Mouse (Mus musculus) forebrain, embryonic 13.5 days (tissue): ENCODE results near the gene Spp2. TPM values are rescaled to one million over a fixed set of nuclear protein-coding genes. Genes with fewer than 3 reads are reported as not detected.

Experiments used
- ATAC-seq: fragments of 200-750 bp; cut with Nextera tagmentation; 2 replicates; pipeline ENCODE4 v1.8.0; 2017
- H3K27ac ChIP-seq: fragments of 300-500 bp; sonication (generic); 2 replicates; pipeline ENCODE4 v1.5.1; 2015; ENCODE audit warnings: inconsistent platforms, mild to moderate bottlenecking, moderate library complexity
- H3K27me3 ChIP-seq: fragments of 300-500 bp; sonication (generic); 2 replicates; pipeline ENCODE4 v1.6.1; 2015; ENCODE audit warnings: mild to moderate bottlenecking, inconsistent platforms
- H3K36me3 ChIP-seq: fragments of 300-500 bp; sonication (generic); 2 replicates; pipeline ENCODE4 v1.6.1; 2015; ENCODE audit warnings: mild to moderate bottlenecking, inconsistent platforms; ENCODE audit not compliant: poor library complexity, severe bottlenecking
- H3K4me1 ChIP-seq: fragments of 300-500 bp; sonication (generic); 2 replicates; pipeline ENCODE4 v1.6.1; 2015; ENCODE audit warnings: inconsistent platforms
- H3K4me2 ChIP-seq: fragments of 300-500 bp; sonication (generic); 2 replicates; pipeline ENCODE4 v1.6.1; 2015; ENCODE audit warnings: inconsistent platforms, mild to moderate bottlenecking, moderate library complexity
- H3K4me3 ChIP-seq: fragments of 300-500 bp; sonication (generic); 2 replicates; pipeline ENCODE4 v1.5.1; 2015; ENCODE audit warnings: mild to moderate bottlenecking, inconsistent platforms
- H3K9ac ChIP-seq: fragments of 300-500 bp; sonication (generic); 2 replicates; pipeline ENCODE4 v1.6.1; 2015; ENCODE audit warnings: mild to moderate bottlenecking, inconsistent platforms
- H3K9me3 ChIP-seq: fragments of 300-500 bp; sonication (generic); replicated peaks from 2 replicates; pipeline ENCODE4 v1.6.1; 2016; ENCODE audit warnings: inconsistent platforms
- whole genome bisulfite sequencing: fragments of 180-500 bp; shearing (Covaris S2); methylation state at CpG from one replicate; pipeline ENCODE4 v1.1.7; 2015; 5-methylcytosine and 5-hydroxymethylcytosine counted together
- polyA plus RNA-seq: library from polyadenylated mRNA; unstranded; fragments of >200 nt; fragmentation: Nextera tagmentation; extraction: Ambion mirVana; gene quantifications from 2 replicates; pipeline ENCODE4 v1.2.1, GENCODE M21; 2015

The Spp2 gene
- polyA plus RNA-seq, 1 experiment from 2014 or later = not detected

GRCm38 (mm10) chr1:88461096-88461495 is 54.3 kb downstream of the Spp2 start:
- peaks cover 10% of the 10 kb centered on the region for H3K4me1 ChIP-seq
- 33% methylated on average over 1 of the region's 1 CpGs for WGBS
- H3K4me3 ChIP-seq = no peak overlapping the region
- no peak overlapping the region for H3K9ac ChIP-seq
- H3K4me2 ChIP-seq = no peak overlapping the region
- H3K27ac ChIP-seq = no peak overlapping the region
- H3K36me3 ChIP-seq = no peaks in the 10 kb centered on the region
- H3K27me3 ChIP-seq = no peaks in the 10 kb centered on the region
- H3K9me3 ChIP-seq = no peaks in the 10 kb centered on the region
- no peak for ATAC-seq

- Histone ChIP-seq H3K27me3 (no peaks in the 10 kb centered on the region), H3K27ac (no peak overlapping the region), H3K9ac (no peak overlapping the region), H3K9me3 (no peaks in the 10 kb centered on the region), H3K4me1 (peaks cover 10% of the 10 kb centered on the region), H3K36me3 (no peaks in the 10 kb centered on the region), H3K4me2 (no peak overlapping the region), H3K4me3 (no peak overlapping the region)
- ATAC-seq = no peak
- WGBS = 50% methylated on average over 6 of the region's 6 CpGs
Measured at GRCm38 (mm10) chr1:88462484-88462883, 55.7 kb downstream of the Spp2 start.

DNA sequence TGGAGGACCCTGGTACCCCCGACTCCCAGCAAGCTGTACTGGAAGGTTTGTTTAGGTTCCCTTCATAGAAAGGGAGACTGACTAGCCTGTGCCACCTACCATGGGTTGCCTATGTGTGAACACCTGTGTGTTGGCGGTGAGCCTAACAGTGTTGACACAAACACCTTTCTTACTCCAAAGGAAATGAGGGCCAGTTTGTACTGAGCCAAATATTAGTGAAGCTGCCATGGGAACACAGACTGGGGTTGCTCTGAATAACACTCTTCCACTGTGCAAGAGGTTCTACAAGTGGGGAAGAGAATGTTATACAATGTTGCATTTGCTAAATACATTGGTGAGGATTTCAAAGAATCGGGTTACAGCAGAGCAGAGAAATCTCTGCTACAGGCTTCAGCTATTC is 56.5 kb downstream of the Spp2 start:
- H3K27ac ChIP-seq = no peak overlapping the region
- no peak overlapping the region for H3K9ac ChIP-seq
- ATAC-seq = no peak
- no peaks in the 10 kb centered on the region for H3K36me3 ChIP-seq
- 92% methylated on average over 3 of the region's 3 CpGs for WGBS
- no peaks in the 10 kb centered on the region for H3K9me3 ChIP-seq
- H3K27me3 ChIP-seq = no peaks in the 10 kb centered on the region
- no peak overlapping the region for H3K4me2 ChIP-seq
- H3K4me3 ChIP-seq = no peak overlapping the region
- H3K4me1 ChIP-seq = peaks cover 10% of the 10 kb centered on the region

GRCm38 (mm10) chr1:88464109-88464905 is 57.5 kb downstream of the Spp2 start:
- peaks cover 10% of the 10 kb centered on the region for H3K4me1 ChIP-seq
- ATAC-seq = no peak
- H3K9ac ChIP-seq = no peak overlapping the region
- 89% methylated on average over 6 of the region's 6 CpGs for WGBS
- H3K4me2 ChIP-seq = no peak overlapping the region
- no peaks in the 10 kb centered on the region for H3K36me3 ChIP-seq
- H3K27me3 ChIP-seq = no peaks in the 10 kb centered on the region
- no peaks in the 10 kb centered on the region for H3K9me3 ChIP-seq
- H3K4me3 ChIP-seq = no peak overlapping the region
- H3K27ac ChIP-seq = no peak overlapping the region

- no peak overlapping the region for H3K4me3 ChIP-seq
- no peaks in the 10 kb centered on the region for H3K27me3 ChIP-seq
- no peak overlapping the region for H3K4me2 ChIP-seq
- H3K9ac ChIP-seq = no peak overlapping the region
- H3K36me3 ChIP-seq = no peaks in the 10 kb centered on the region
- WGBS = 82% methylated on average over 4 of the region's 4 CpGs
- H3K27ac ChIP-seq = no peak overlapping the region
- no peaks in the 10 kb centered on the region for H3K9me3 ChIP-seq
- H3K4me1 ChIP-seq = peaks cover 10% of the 10 kb centered on the region
- ATAC-seq = 0 out of 2 replicates have a peak, but pooled peaks have one; percentile 45
Measured at GRCm38 (mm10) chr1:88465722-88466121, 59.0 kb downstream of the Spp2 start.

DNA sequence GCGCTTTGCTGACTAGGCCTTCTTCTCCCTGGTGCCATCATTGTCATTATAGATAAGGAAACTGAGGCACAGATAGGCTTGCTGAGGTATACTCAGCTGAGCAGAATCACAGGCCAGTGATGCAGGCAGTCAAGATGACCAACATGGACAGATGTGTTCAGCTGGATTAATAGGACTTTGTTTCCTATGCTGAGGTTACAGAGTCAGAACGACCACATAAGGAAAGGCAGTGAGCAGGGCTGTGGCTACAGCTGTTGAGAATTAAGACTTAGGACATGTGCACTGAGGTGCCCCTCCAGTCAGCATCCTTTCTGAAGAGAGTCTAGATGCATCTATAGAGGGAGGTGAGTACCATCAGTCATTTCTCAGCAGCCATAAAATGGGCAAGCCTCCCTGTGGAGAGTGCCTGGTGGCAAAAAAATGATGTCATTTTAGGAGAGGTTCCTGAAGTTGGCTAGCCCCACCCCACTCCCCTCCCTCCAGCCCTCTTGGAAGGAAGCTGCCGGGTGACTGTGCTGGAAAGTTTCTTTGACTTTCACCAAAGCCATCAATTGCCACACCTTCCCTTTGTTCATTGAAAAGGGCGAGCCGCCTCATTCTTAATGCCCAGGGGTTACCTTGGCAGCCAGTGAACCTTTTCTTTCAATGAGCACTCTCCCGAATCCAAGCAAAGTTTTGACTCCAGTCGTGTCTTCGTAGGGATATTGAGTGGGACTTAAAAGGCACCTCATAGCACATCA is 59.7 kb downstream of the Spp2 start:
- 69% methylated on average over 8 of the region's 8 CpGs for whole genome bisulfite sequencing
- no peaks in the 10 kb centered on the region for H3K36me3 ChIP-seq
- H3K27me3 ChIP-seq = no peaks in the 10 kb centered on the region
- H3K4me1 ChIP-seq = peaks cover 10% of the 10 kb centered on the region
- no peak overlapping the region for H3K27ac ChIP-seq
- no peaks in the 10 kb centered on the region for H3K9me3 ChIP-seq
- H3K4me2 ChIP-seq = no peak overlapping the region
- no peak overlapping the region for H3K9ac ChIP-seq
- H3K4me3 ChIP-seq = no peak overlapping the region
- ATAC-seq = no peak

- H3K36me3 ChIP-seq = no peaks in the 10 kb centered on the region
- H3K27ac ChIP-seq = no peak overlapping the region
- H3K4me2 ChIP-seq = no peak overlapping the region
- H3K27me3 ChIP-seq = no peaks in the 10 kb centered on the region
- H3K9ac ChIP-seq = no peak overlapping the region
- ATAC-seq = no peak
- no peaks in the 10 kb centered on the region for H3K9me3 ChIP-seq
- peaks cover 7% of the 10 kb centered on the region; the same call in 1 of the 2 replicates for H3K4me1 ChIP-seq
- 85% methylated on average over 5 of the region's 5 CpGs for WGBS
- no peak overlapping the region for H3K4me3 ChIP-seq
Measured at GRCm38 (mm10) chr1:88467866-88468265, 61.1 kb downstream of the Spp2 start.

DNA sequence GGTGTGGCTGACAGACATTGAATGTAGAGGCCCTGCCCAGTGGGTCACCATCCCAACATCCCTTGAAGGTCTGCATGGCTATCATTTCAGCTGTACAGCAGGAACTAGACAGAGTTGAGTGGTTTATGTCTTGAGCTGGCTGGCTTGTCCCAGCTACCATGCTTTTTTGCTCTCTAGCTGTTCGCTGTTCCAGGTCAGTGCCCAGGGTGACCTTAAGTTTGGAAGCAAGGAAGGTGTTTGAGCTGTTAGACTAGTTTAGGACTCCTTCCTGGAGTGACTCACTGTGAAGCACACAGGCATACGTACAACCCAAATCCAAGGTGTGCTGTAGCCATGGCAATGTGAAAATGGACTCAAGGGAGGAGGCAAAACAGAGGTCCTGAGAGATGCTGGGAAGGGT is 61.6 kb downstream of the Spp2 start:
- 96% methylated on average over 2 of the region's 2 CpGs for WGBS
- no peak overlapping the region for H3K4me2 ChIP-seq
- ATAC-seq = no peak
- no peak overlapping the region for H3K9ac ChIP-seq
- 0 out of 2 replicates have a peak, but pooled peaks cover 3% of the 10 kb centered on the region for H3K4me1 ChIP-seq
- H3K9me3 ChIP-seq = no peaks in the 10 kb centered on the region
- H3K27ac ChIP-seq = no peak overlapping the region
- no peaks in the 10 kb centered on the region for H3K36me3 ChIP-seq
- no peaks in the 10 kb centered on the region for H3K27me3 ChIP-seq
- H3K4me3 ChIP-seq = no peak overlapping the region

DNA sequence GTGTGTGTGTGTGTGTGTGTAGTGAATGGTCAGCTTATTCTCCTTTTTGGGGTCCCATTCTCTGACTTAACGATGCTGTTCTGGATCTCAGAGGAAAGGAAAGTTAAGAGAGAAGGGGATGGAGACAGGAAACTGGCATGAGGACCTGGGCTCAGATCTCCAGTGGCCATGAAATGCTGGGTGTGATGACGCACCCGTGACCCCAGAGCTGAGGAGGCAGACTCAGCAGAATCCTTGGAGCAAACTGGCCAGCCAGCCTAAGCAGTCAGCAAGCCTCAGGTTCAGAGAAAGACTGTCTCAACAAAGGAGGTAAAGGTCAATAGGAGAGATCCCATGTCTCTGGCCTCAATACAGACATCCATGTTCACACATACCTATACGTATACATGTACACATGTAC is 63.0 kb downstream of the Spp2 start:
- Histone ChIP-seq H3K27me3 (no peaks in the 10 kb centered on the region), H3K27ac (no peak overlapping the region), H3K4me3 (no peak overlapping the region), H3K4me2 (no peak overlapping the region), H3K9ac (no peak overlapping the region), H3K9me3 (no peaks in the 10 kb centered on the region), H3K4me1 (0 out of 2 replicates have a peak, but pooled peaks cover 3% of the 10 kb centered on the region), H3K36me3 (no peaks in the 10 kb centered on the region)
- no peak for ATAC-seq
- WGBS = 87% methylated on average over 4 of the region's 4 CpGs

DNA sequence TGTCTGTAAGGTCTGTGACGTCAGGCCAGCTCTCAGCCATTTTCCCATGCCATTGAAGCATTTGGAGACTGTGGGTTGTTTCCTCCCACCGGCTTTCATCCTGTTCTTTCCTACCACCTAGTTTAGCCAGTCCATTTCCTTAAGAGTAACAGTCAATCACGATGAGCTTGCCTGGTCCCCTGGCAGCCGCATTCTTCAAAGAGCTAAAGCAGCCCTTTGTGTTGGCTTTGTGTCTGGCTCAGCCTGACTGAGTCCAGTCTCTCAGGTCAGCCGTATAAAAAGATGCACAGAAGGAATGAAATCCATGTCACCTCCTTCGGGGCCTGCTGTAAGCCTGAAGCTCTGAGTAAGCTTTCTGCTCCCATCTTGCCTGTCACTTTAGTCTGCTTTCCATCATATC is 65.5 kb downstream of the Spp2 start:
- ATAC-seq = no peak
- WGBS = 4% methylated on average over 6 of the region's 6 CpGs
- H3K9me3 ChIP-seq = no peaks in the 10 kb centered on the region
- H3K4me3 ChIP-seq = no peak overlapping the region
- no peak overlapping the region for H3K9ac ChIP-seq
- H3K4me2 ChIP-seq = no peak overlapping the region
- no peaks in the 10 kb centered on the region for H3K36me3 ChIP-seq
- no peak overlapping the region for H3K27ac ChIP-seq
- H3K27me3 ChIP-seq = no peaks in the 10 kb centered on the region
- H3K4me1 ChIP-seq = 0 out of 2 replicates have a peak, but pooled peaks cover 7% of the 10 kb centered on the region

GRCm38 (mm10) chr1:88473899-88474298 is 67.1 kb downstream of the Spp2 start:
- Histone ChIP-seq H3K4me2 (no peak overlapping the region), H3K27me3 (no peaks in the 10 kb centered on the region), H3K4me1 (peaks cover 22% of the 10 kb centered on the region), H3K36me3 (no peaks in the 10 kb centered on the region), H3K9me3 (no peaks in the 10 kb centered on the region), H3K27ac (no peak overlapping the region), H3K9ac (no peak overlapping the region), H3K4me3 (no peak overlapping the region)
- 69% methylated on average over 2 of the region's 2 CpGs for WGBS
- no peak for ATAC-seq

GRCm38 (mm10) chr1:88474598-88474997 is 67.8 kb downstream of the Spp2 start:
- H3K9ac ChIP-seq = no peak overlapping the region
- no peak for ATAC-seq
- peaks cover 23% of the 10 kb centered on the region for H3K4me1 ChIP-seq
- no peaks in the 10 kb centered on the region for H3K9me3 ChIP-seq
- no peak overlapping the region for H3K27ac ChIP-seq
- no peaks in the 10 kb centered on the region for H3K36me3 ChIP-seq
- H3K4me2 ChIP-seq = no peak overlapping the region
- whole genome bisulfite sequencing = 80% methylated on average over 7 of the region's 7 CpGs
- H3K27me3 ChIP-seq = no peaks in the 10 kb centered on the region
- no peak overlapping the region for H3K4me3 ChIP-seq
